Mouse (Mus musculus): ENCODE measurements around the gene Mpp2. TPM values are rescaled to one million over a fixed set of nuclear protein-coding genes. Genes with fewer than 3 reads are reported as not detected.

The Mpp2 gene
- polyA plus RNA-seq, 1 experiment from 2014 or later: 7.0 TPM

DNA sequence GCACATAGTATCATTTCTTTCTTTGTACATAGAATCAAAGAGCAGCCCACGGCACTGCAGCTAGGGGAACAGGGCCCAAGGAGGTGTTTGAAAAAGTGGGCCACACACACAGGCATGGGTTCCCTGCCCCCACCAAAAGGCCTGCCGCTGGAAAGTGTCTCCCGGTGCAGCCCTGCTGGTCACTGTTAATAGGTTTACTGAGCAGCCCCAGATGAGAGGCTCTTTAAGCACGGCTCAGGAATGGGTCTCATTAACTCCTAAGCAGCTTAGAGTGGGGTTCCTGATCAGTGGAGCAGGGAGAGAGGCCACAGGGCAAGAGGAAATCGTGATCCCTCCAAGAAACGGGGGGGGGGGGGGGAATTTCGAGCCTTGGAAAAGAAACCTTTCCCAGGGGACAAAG, 4.2 kb downstream of the Mpp2 start:
- H3K4me2 ChIP-seq (ENCODE audit: low read length): no peak overlapping the region
- ATAC-seq (replicated peaks; ENCODE audit: low FRiP score, low TSS enrichment, low read depth) (no peak), DNase-seq (ENCODE audit: low spot score) (no peak)
- H3K9me3 ChIP-seq (ENCODE audit: control insufficient read depth, low read length): no peaks in the 10 kb centered on the region
- peaks cover 18% of the 10 kb centered on the region for H3K4me1 ChIP-seq (replicated peaks; ENCODE audit: control insufficient read depth, insufficient read depth, low read length)
- H3K27ac ChIP-seq (ENCODE audit: low read depth): no peak overlapping the region
- no peaks in the 10 kb centered on the region for H3K27me3 ChIP-seq (replicated peaks; ENCODE audit: control insufficient read depth, insufficient read depth, low read length)
- no peak overlapping the region for H3K9ac ChIP-seq (ENCODE audit: low read length)
- WGBS: 64% methylated on average over 7 of the region's 7 CpGs
- H3K4me3 ChIP-seq (ENCODE audit: low read depth, low read length): no peak overlapping the region
- H3K36me3 ChIP-seq (ENCODE audit: control insufficient read depth, insufficient read depth, low read length): no peaks in the 10 kb centered on the region; the same call in 1 of the 2 replicates

DNA sequence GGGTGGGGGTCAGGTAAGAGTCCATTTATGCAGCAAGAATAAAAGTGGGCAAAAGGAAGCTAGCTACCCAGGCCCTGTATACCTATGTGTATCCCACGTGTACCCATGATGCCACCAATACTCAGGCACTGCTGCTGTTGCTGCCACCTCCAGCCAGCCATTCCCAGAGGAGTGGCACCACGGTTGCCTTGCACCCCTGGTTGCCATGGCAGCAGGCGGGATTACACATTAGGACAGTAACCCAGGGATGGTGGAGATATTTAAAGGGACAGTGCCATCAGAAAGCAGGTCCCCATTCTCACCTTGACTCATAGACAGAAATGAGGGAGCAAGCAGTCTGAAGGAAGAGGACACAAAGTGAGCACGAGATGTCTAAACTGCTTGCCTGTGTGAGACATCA, 5.1 kb downstream of the Mpp2 start:
- Histone ChIP-seq H3K36me3 (ENCODE audit: control insufficient read depth, insufficient read depth, low read length) (peaks cover 4% of the 10 kb centered on the region; the same call in 1 of the 2 replicates), H3K9me3 (ENCODE audit: control insufficient read depth, low read length) (no peaks in the 10 kb centered on the region), H3K4me3 (ENCODE audit: low read depth, low read length) (no peak overlapping the region), H3K4me2 (ENCODE audit: low read length) (no peak overlapping the region), H3K27me3 (replicated peaks; ENCODE audit: control insufficient read depth, insufficient read depth, low read length) (no peaks in the 10 kb centered on the region), H3K4me1 (replicated peaks; ENCODE audit: control insufficient read depth, insufficient read depth, low read length) (peaks cover 17% of the 10 kb centered on the region), H3K9ac (ENCODE audit: low read length) (no peak overlapping the region), H3K27ac (ENCODE audit: low read depth) (no peak overlapping the region)
- DNase-seq (ENCODE audit: low spot score) (no peak), ATAC-seq (replicated peaks; ENCODE audit: low FRiP score, low TSS enrichment, low read depth) (no peak)
- 48% methylated on average over 4 of the region's 4 CpGs for WGBS

DNA sequence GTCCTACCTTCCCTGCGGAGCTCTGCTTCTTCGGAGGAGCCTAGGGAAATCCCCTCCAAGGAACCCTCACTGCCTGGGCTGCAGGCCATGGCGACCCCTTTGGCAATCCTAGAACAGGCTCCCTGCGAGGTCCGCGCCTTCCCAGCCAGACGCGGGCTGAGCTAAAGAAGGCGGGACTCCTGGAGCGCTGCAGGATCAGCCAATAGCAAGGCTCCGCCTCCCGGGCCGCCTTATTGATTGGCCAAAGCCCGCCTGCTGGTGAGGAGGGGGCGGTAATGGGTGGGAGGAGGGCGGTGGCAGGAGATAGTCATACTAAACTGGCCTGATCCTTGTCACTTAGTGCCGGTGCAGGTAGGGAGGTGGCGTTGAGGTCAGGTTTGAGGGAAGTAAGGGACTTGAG, 6.0 kb downstream of the Mpp2 start:
- no peaks in the 10 kb centered on the region for H3K9me3 ChIP-seq (ENCODE audit: control insufficient read depth, low read length)
- ATAC-seq (replicated peaks; ENCODE audit: low FRiP score, low TSS enrichment, low read depth) (peak; percentile 85), DNase-seq (ENCODE audit: low spot score) (peak; percentile 91)
- no peaks in the 10 kb centered on the region for H3K27me3 ChIP-seq (replicated peaks; ENCODE audit: control insufficient read depth, insufficient read depth, low read length)
- peaks cover 17% of the 10 kb centered on the region for H3K4me1 ChIP-seq (replicated peaks; ENCODE audit: control insufficient read depth, insufficient read depth, low read length)
- no peak overlapping the region for H3K27ac ChIP-seq (ENCODE audit: low read depth)
- peak overlapping the region; percentile 56 for H3K9ac ChIP-seq (ENCODE audit: low read length)
- H3K36me3 ChIP-seq (ENCODE audit: control insufficient read depth, insufficient read depth, low read length): peaks cover 4% of the 10 kb centered on the region; the same call in 1 of the 2 replicates
- peak overlapping the region; percentile 90 for H3K4me2 ChIP-seq (ENCODE audit: low read length)
- H3K4me3 ChIP-seq (ENCODE audit: low read depth, low read length): peak overlapping the region; percentile 41
- under 1% methylated on average over 18 of the region's 18 CpGs for WGBS

- 0 out of 2 replicates have a peak, but pooled peaks cover 8% of the 10 kb centered on the region for H3K36me3 ChIP-seq (ENCODE audit: control insufficient read depth, insufficient read depth, low read length)
- 86% methylated on average over 14 of the region's 14 CpGs for WGBS
- no peaks in the 10 kb centered on the region for H3K9me3 ChIP-seq (ENCODE audit: control insufficient read depth, low read length)
- no peak overlapping the region for H3K9ac ChIP-seq (ENCODE audit: low read length)
- no peaks in the 10 kb centered on the region; the same call in 1 of the 2 replicates for H3K27me3 ChIP-seq (replicated peaks; ENCODE audit: control insufficient read depth, insufficient read depth, low read length)
- H3K4me2 ChIP-seq (ENCODE audit: low read length): no peak overlapping the region
- no peak overlapping the region for H3K27ac ChIP-seq (ENCODE audit: low read depth)
- H3K4me3 ChIP-seq (ENCODE audit: low read depth, low read length): no peak overlapping the region
- ATAC-seq (replicated peaks; ENCODE audit: low FRiP score, low TSS enrichment, low read depth) (no peak), DNase-seq (ENCODE audit: low spot score) (no peak)
- H3K4me1 ChIP-seq (replicated peaks; ENCODE audit: control insufficient read depth, insufficient read depth, low read length): no peaks in the 10 kb centered on the region; the same call in 1 of the 2 replicates
Observed at GRCm38 (mm10) chr11:102073722-102074121, 14.6 kb downstream of the Mpp2 start.

GRCm38 (mm10) chr11:102072729-102073128, 15.6 kb downstream of the Mpp2 start:
- no peak for DNase-seq (ENCODE audit: low spot score)
- no peak overlapping the region for H3K9ac ChIP-seq (ENCODE audit: low read length)
- H3K27ac ChIP-seq (ENCODE audit: low read depth): no peak overlapping the region
- 75% methylated on average over 5 of the region's 5 CpGs for WGBS
- H3K4me2 ChIP-seq (ENCODE audit: low read length): no peak overlapping the region
- no peak overlapping the region for H3K4me3 ChIP-seq (ENCODE audit: low read depth, low read length)
- no peaks in the 10 kb centered on the region; the same call in 1 of the 2 replicates for H3K4me1 ChIP-seq (replicated peaks; ENCODE audit: control insufficient read depth, insufficient read depth, low read length)
- no peaks in the 10 kb centered on the region for H3K9me3 ChIP-seq (ENCODE audit: control insufficient read depth, low read length)
- ATAC-seq (replicated peaks; ENCODE audit: low FRiP score, low TSS enrichment, low read depth): no peak
- no peaks in the 10 kb centered on the region; the same call in 1 of the 2 replicates for H3K27me3 ChIP-seq (replicated peaks; ENCODE audit: control insufficient read depth, insufficient read depth, low read length)
- 0 out of 2 replicates have a peak, but pooled peaks cover 4% of the 10 kb centered on the region for H3K36me3 ChIP-seq (ENCODE audit: control insufficient read depth, insufficient read depth, low read length)

- ATAC-seq (replicated peaks; ENCODE audit: low FRiP score, low TSS enrichment, low read depth) (peak; percentile 70), DNase-seq (ENCODE audit: low spot score) (peak; percentile 58)
- Histone ChIP-seq H3K4me3 (ENCODE audit: low read depth, low read length) (no peak overlapping the region), H3K36me3 (ENCODE audit: control insufficient read depth, insufficient read depth, low read length) (0 out of 2 replicates have a peak, but pooled peaks cover 4% of the 10 kb centered on the region), H3K4me2 (ENCODE audit: low read length) (peak overlapping the region; percentile 36), H3K9ac (ENCODE audit: low read length) (no peak overlapping the region), H3K27ac (ENCODE audit: low read depth) (no peak overlapping the region), H3K9me3 (ENCODE audit: control insufficient read depth, low read length) (no peaks in the 10 kb centered on the region), H3K27me3 (replicated peaks; ENCODE audit: control insufficient read depth, insufficient read depth, low read length) (no peaks in the 10 kb centered on the region; the same call in 1 of the 2 replicates), H3K4me1 (replicated peaks; ENCODE audit: control insufficient read depth, insufficient read depth, low read length) (no peaks in the 10 kb centered on the region; the same call in 1 of the 2 replicates)
- 5% methylated on average over 13 of the region's 13 CpGs for WGBS
Observed at GRCm38 (mm10) chr11:102070426-102070825, 17.9 kb downstream of the Mpp2 start.

DNA sequence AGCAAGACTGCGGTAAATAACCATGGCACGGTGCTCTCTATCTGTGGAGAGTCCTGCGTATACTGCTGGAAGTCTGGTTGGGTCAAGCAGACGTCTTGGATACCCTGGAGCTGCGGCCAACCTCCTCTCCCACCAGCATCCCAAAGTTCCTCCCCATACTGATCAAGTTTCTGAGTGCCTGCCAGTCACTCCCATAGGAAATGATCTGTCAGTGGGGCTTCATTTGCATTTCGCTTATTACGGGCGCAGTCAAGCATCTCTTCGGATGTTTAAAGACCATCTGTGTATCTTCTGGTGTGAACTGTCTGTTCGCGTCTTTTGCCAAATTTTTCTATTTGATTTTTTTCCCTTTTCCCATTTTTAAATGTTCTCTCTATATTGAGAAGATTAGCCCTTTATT, 18.7 kb downstream of the Mpp2 start:
- no peaks in the 10 kb centered on the region; the same call in 1 of the 2 replicates for H3K4me1 ChIP-seq (replicated peaks; ENCODE audit: control insufficient read depth, insufficient read depth, low read length)
- H3K36me3 ChIP-seq (ENCODE audit: control insufficient read depth, insufficient read depth, low read length): 0 out of 2 replicates have a peak, but pooled peaks cover 4% of the 10 kb centered on the region
- H3K4me3 ChIP-seq (ENCODE audit: low read depth, low read length): no peak overlapping the region
- DNase-seq (ENCODE audit: low spot score) (no peak), ATAC-seq (replicated peaks; ENCODE audit: low FRiP score, low TSS enrichment, low read depth) (no peak)
- H3K9me3 ChIP-seq (ENCODE audit: control insufficient read depth, low read length): no peaks in the 10 kb centered on the region
- no peak overlapping the region for H3K27ac ChIP-seq (ENCODE audit: low read depth)
- WGBS: 64% methylated on average over 11 of the region's 11 CpGs
- no peak overlapping the region for H3K4me2 ChIP-seq (ENCODE audit: low read length)
- H3K9ac ChIP-seq (ENCODE audit: low read length): no peak overlapping the region
- H3K27me3 ChIP-seq (replicated peaks; ENCODE audit: control insufficient read depth, insufficient read depth, low read length): no peaks in the 10 kb centered on the region; the same call in 1 of the 2 replicates

- DNase-seq (ENCODE audit: low spot score): no peak
- no peaks in the 10 kb centered on the region; the same call in 1 of the 2 replicates for H3K27me3 ChIP-seq (replicated peaks; ENCODE audit: control insufficient read depth, insufficient read depth, low read length)
- ATAC-seq (replicated peaks; ENCODE audit: low FRiP score, low TSS enrichment, low read depth): no peak
- H3K4me2 ChIP-seq (ENCODE audit: low read length): no peak overlapping the region
- no peak overlapping the region for H3K27ac ChIP-seq (ENCODE audit: low read depth)
- no peaks in the 10 kb centered on the region for H3K9me3 ChIP-seq (ENCODE audit: control insufficient read depth, low read length)
- no peak overlapping the region for H3K9ac ChIP-seq (ENCODE audit: low read length)
- H3K4me1 ChIP-seq (replicated peaks; ENCODE audit: control insufficient read depth, insufficient read depth, low read length): no peaks in the 10 kb centered on the region; the same call in 1 of the 2 replicates
- 48% methylated on average over 2 of the region's 2 CpGs for WGBS
- H3K4me3 ChIP-seq (ENCODE audit: low read depth, low read length): no peak overlapping the region
- peaks cover under 1% of the 10 kb centered on the region; the same call in 1 of the 2 replicates for H3K36me3 ChIP-seq (ENCODE audit: control insufficient read depth, insufficient read depth, low read length)
Observed at GRCm38 (mm10) chr11:102068969-102069368, 19.3 kb downstream of the Mpp2 start.

DNA sequence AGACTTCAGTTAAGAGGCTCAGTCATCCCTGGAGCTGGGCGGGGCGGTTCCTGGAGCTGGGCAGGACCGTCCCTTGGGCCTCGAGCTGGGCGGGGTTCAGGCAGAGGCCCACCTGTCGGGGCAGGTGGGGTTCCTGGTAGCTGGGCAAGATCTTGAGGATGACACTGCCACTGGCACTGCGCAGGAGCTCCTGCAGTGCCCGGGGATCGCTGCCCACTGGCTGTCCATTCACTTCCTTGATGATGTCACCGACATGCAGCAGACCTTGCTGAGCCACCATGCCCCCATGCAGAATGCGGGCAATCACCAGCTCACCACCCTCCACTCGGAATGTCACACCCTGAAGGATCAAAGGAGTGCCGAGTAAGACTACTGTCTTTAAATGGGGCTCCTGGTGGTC, 25.2 kb downstream of the Mpp2 start:
- no peak overlapping the region for H3K4me3 ChIP-seq (ENCODE audit: low read depth, low read length)

More for the DNA sequence above, 25.2 kb downstream of the Mpp2 start:
- ATAC-seq (replicated peaks; ENCODE audit: low FRiP score, low TSS enrichment, low read depth): no peak
- H3K27me3 ChIP-seq (replicated peaks; ENCODE audit: control insufficient read depth, insufficient read depth, low read length): no peaks in the 10 kb centered on the region
- H3K4me2 ChIP-seq (ENCODE audit: low read length): no peak overlapping the region
- no peaks in the 10 kb centered on the region; the same call in 1 of the 2 replicates for H3K4me1 ChIP-seq (replicated peaks; ENCODE audit: control insufficient read depth, insufficient read depth, low read length)
- no peak overlapping the region for H3K27ac ChIP-seq (ENCODE audit: low read depth)
- no peak for DNase-seq (ENCODE audit: low spot score)
- no peaks in the 10 kb centered on the region for H3K9me3 ChIP-seq (ENCODE audit: control insufficient read depth, low read length)
- no peak overlapping the region for H3K9ac ChIP-seq (ENCODE audit: low read length)
- peaks cover 12% of the 10 kb centered on the region for H3K36me3 ChIP-seq (ENCODE audit: control insufficient read depth, insufficient read depth, low read length)
- WGBS: 69% methylated on average over 13 of the region's 13 CpGs

Data from intestine, embryonic 14.5 days (tissue).